Mouse (Mus musculus) embryonic facial prominence, embryonic 13.5 days (tissue): ENCODE results near the gene C3. TPM values are rescaled to one million over a fixed set of nuclear protein-coding genes. Genes with fewer than 3 reads are reported as not detected.

Experiments
- ATAC-seq: fragments of 200-750 bp; cut with Nextera tagmentation; 2 replicates; pipeline ENCODE4 v1.8.0; 2017; ENCODE audit warnings: low read depth; ENCODE audit not compliant: insufficient number of reproducible peaks, insufficient read depth, low FRiP score, low TSS enrichment
- H3K27ac ChIP-seq: fragments of 300-500 bp; sonication (generic); 2 replicates; pipeline ENCODE4 v1.5.1; 2015; ENCODE audit warnings: moderate library complexity, mild to moderate bottlenecking, inconsistent platforms
- H3K27me3 ChIP-seq: fragments of 300-500 bp; sonication (generic); 2 replicates; pipeline ENCODE4 v1.6.1; 2015; ENCODE audit warnings: mild to moderate bottlenecking, inconsistent platforms
- H3K36me3 ChIP-seq: fragments of 300-500 bp; sonication (generic); 2 replicates; pipeline ENCODE4 v1.6.1; 2015; ENCODE audit warnings: mild to moderate bottlenecking, inconsistent platforms
- H3K4me1 ChIP-seq: fragments of 300-500 bp; sonication (generic); 2 replicates; pipeline ENCODE4 v1.6.1; 2015; ENCODE audit warnings: inconsistent platforms
- H3K4me2 ChIP-seq: fragments of 300-500 bp; sonication (generic); 2 replicates; pipeline ENCODE4 v1.6.1; 2015; ENCODE audit warnings: moderate library complexity, mild to moderate bottlenecking, inconsistent platforms
- H3K4me3 ChIP-seq: fragments of 300-500 bp; sonication (generic); 2 replicates; pipeline ENCODE4 v1.5.1; 2015; ENCODE audit warnings: mild to moderate bottlenecking, inconsistent platforms
- H3K9ac ChIP-seq: fragments of 300-500 bp; sonication (generic); 2 replicates; pipeline ENCODE4 v1.6.1; 2015; ENCODE audit warnings: mild to moderate bottlenecking, inconsistent platforms
- H3K9me3 ChIP-seq: fragments of 300-500 bp; sonication (generic); 2 replicates; pipeline ENCODE4 v1.6.1; 2016; ENCODE audit warnings: inconsistent platforms
- WGBS: fragments of 180-500 bp; shearing (Covaris S2); methylation state at CpG from one replicate; pipeline ENCODE4 v1.1.7; 2015; ENCODE audit warnings: mixed read lengths; 5-methylcytosine and 5-hydroxymethylcytosine counted together
- polyA plus RNA-seq: library from polyadenylated mRNA; unstranded; fragments of >200 nt; fragmentation: Nextera tagmentation; extraction: Ambion mirVana; gene quantifications from 2 replicates; pipeline ENCODE4 v1.2.1, GENCODE M21; 2015

Gene C3
- 0.13 and 4.8 TPM in 2 replicates for polyA plus RNA-seq

DNA sequence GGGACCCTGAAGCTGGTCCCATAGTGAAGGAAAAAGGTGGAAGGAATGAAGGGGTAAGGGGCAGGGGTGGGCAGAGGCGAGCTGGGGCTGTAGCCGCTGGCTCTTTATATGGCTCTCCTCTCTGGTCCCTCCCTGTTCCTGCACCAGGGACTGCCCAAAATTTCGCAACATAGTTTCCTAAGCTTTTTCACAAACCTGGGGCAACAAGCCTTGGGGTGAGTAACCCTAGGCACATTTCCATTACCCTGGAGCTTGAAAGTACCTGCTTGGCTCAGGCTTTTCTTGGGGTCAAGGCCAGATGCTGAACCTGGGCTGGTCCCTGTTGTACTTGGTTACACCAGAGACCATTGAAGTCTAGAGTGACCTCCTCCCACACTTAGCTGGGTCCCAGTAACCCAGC, at the start of gene C3:
C3 (minus strand) TSS at position 123 of the 400 bp plus-strand sequence.
- no peak within 1 kb of the TSS for H3K9ac ChIP-seq
- H3K4me1 ChIP-seq, result no peaks in the 10 kb centered on the region
- no peaks in the 10 kb centered on the region for H3K9me3 ChIP-seq
- no peaks in the 10 kb centered on the region for H3K36me3 ChIP-seq
- no peak for ATAC-seq
- H3K27me3 ChIP-seq, result peaks cover 5% of the 10 kb centered on the region; the same call in 1 of the 2 replicates
- 77% methylated on average over 3 of the region's 3 CpGs for WGBS
- no peak within 1 kb of the TSS for H3K27ac ChIP-seq
- H3K4me3 ChIP-seq, result no peak within 1 kb of the TSS
- no peak within 1 kb of the TSS for H3K4me2 ChIP-seq

DNA sequence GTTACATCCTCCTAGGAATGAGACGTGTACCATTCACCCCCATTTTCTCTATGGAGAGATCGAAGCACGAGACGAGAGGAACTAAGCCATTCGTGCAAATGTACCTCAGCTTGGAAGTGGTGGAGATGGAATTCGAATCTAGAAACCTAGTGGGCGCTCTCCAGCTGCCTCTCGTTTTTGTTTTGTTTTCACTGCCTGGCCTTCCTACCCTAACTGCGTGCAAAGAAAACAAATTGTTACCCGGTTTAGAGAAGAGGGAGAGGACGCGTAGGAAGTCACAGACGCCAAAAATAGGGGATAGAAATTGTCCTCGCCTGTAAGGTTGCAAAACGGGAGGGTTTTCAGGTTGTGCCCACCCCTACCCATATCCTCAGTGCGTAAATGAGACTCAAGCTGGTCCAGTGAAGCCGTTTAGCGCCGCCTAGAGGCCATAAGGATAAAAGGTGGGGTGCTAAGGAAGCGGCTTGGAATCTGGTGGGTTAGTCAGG, 48.7 kb upstream of the C3 start:
- H3K36me3 ChIP-seq, result no peaks in the 10 kb centered on the region
- H3K9ac ChIP-seq, result peak overlapping the region; percentile 41; the same call in 1 of the 2 replicates
- under 1% methylated on average over 20 of the region's 20 CpGs for WGBS
- H3K4me3 ChIP-seq, result peak overlapping the region; percentile 55
- H3K27me3 ChIP-seq, result peaks cover 37% of the 10 kb centered on the region
- 0 out of 2 replicates have a peak, but pooled peaks have one; percentile 11 for ATAC-seq
- H3K9me3 ChIP-seq, result no peaks in the 10 kb centered on the region
- no peak overlapping the region for H3K27ac ChIP-seq
- H3K4me2 ChIP-seq, result peak overlapping the region; percentile 73
- peaks cover 9% of the 10 kb centered on the region for H3K4me1 ChIP-seq

DNA sequence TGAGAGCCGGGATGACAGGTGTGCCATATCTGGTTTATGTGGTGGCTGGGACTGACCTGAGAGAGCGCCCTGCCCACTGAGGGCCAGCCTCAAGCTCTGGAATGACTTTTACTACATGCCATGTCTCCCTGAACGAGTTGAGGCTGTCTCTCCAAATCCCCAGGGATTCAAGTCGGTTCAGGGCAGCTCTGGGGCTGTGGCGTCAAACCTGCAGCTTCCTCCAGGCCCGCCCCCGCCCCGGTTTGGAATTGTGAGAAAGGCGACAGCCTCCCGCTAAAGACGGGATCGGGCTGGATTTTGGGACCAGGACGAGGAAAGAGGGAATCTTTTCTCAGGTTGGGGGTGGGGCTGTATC, 48.0 kb upstream of the C3 start:
- no peak for ATAC-seq
- WGBS, result 3% methylated on average over 13 of the region's 13 CpGs

DNA sequence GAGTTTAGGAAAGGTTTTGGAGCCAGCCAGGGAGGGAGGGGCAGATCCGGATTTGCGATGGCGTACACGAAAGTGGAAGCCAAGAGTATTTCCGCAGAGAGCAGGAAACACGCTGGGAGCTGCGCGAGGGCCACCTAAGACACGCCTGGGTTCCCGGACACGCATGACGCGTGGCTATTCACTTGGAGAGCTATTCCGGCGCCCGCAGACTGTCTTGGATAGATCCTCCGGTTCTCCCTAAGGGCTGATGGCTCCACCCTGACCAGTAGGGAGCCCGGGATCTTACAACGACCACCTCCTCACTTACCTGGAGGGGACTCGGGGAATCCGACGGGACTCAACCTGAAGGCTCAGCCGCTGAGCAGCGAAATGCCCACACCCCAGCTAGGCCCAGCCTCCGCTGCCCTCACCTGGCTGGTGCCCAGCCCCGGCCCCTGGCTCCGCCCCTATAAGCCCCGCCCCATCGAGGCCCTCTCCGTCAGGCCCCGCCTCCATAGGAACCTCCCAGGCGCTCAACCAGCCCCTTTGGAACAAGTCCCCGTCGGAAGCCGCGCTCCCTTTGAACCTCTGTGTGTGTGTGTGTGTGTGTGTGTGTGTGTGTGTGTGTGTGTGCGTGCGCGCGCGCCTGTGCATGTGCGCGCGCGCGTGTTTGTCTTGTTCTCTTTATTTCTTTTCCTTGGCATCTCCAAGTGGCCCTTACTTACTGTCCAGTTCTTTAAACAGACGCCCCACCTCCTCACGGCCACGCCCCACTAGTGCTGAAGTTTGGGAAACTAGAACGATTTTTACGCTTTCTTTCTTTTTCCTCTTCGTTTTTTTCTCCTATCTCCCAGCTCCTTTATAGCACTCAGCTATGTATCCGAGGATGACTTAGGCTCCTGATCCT, 47.4 kb upstream of the C3 start:
- peak overlapping the region; percentile 55 for H3K4me3 ChIP-seq
- no peaks in the 10 kb centered on the region for H3K9me3 ChIP-seq
- no peaks in the 10 kb centered on the region for H3K36me3 ChIP-seq
- peaks cover 14% of the 10 kb centered on the region for H3K4me1 ChIP-seq
- peak overlapping the region; percentile 64 for H3K9ac ChIP-seq
- WGBS, result under 1% methylated on average over 53 of the region's 53 CpGs
- peaks cover 37% of the 10 kb centered on the region for H3K27me3 ChIP-seq
- no peak overlapping the region for H3K27ac ChIP-seq
- peak overlapping the region; percentile 73 for H3K4me2 ChIP-seq
- peak; percentile 70 for ATAC-seq

More for the DNA sequence above, 48.0 kb upstream of the C3 start:
- H3K4me2 ChIP-seq, result peak overlapping the region; percentile 73
- H3K4me1 ChIP-seq, result peaks cover 14% of the 10 kb centered on the region
- H3K9me3 ChIP-seq, result no peaks in the 10 kb centered on the region
- no peaks in the 10 kb centered on the region for H3K36me3 ChIP-seq
- H3K4me3 ChIP-seq, result peak overlapping the region; percentile 55
- peak overlapping the region; percentile 41 for H3K9ac ChIP-seq
- peaks cover 37% of the 10 kb centered on the region for H3K27me3 ChIP-seq
- no peak overlapping the region for H3K27ac ChIP-seq

DNA sequence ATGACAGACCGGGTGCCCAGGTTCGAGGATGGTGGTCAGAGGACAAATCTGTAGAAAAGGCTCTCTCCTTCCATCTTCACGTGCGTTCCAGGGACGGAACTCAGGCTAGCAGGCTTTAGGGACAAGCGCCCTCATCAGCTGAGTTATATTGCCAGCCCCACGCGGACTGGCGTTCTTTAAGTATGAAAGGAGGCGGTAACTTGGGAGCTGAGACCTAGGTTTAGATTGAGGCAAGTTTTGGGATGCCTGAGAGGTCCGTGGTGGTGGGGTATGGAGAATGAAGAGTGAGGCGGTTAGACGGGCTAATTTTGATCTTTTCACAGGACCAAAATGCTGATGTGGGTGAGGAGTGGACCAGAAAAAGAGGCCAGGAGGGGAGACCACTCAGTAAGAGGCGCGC, 46.8 kb upstream of the C3 start:
- Histone ChIP-seq H3K36me3 (no peaks in the 10 kb centered on the region), H3K9ac (peak overlapping the region; percentile 64), H3K4me3 (peak overlapping the region; percentile 55), H3K27me3 (peaks cover 34% of the 10 kb centered on the region), H3K4me1 (peaks cover 14% of the 10 kb centered on the region), H3K27ac (no peak overlapping the region), H3K4me2 (peak overlapping the region; percentile 73), H3K9me3 (no peaks in the 10 kb centered on the region)
- 7% methylated on average over 15 of the region's 15 CpGs for WGBS
- no peak for ATAC-seq

DNA sequence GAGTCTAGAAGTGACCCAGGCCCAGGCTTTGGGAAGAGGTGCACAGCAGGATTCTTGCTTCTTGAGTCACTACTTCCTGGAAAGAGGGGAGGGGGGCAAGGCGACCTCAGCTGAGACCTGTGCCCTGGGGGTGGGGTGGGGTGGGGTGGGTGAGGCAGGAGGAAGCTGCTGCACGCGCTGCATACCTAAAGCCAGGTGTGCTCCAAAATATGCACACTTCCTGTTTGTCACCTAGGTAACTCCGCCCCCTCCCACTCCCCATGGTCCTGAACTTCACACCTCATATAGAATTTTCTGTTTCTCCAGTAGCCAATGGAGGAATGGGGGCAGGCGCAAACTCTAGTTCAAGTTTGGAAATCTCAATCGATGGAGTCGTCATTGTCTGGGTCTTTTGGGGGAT, 45.9 kb upstream of the C3 start:
- Histone ChIP-seq H3K27ac (no peak overlapping the region), H3K4me1 (peaks cover 14% of the 10 kb centered on the region), H3K4me2 (no peak overlapping the region), H3K4me3 (no peak overlapping the region), H3K27me3 (peaks cover 31% of the 10 kb centered on the region), H3K36me3 (no peaks in the 10 kb centered on the region), H3K9ac (no peak overlapping the region), H3K9me3 (no peaks in the 10 kb centered on the region)
- ATAC-seq, result no peak
- 29% methylated on average over 7 of the region's 7 CpGs for WGBS

DNA sequence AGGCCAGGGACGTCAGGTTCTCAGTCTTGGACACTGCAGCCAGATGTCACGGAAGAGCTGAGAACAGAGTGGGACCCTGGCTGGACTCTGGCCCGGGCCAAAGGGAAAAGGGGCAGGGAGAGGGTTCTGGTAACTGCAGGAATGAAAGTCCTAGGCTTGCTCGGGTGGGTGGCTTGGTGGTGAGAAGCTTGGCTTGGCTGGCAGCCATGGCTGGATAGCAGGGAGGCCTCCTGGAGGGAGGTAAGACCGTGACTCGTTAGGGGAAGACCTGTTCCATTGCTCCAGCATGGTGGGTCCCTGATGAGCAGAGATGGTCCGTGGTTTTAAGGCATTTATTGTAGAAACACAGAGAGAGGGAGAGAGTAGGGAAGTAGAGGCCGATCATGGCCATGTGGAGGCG, 43.4 kb upstream of the C3 start:
- no peak overlapping the region for H3K4me2 ChIP-seq
- no peak overlapping the region for H3K27ac ChIP-seq
- peaks cover 31% of the 10 kb centered on the region for H3K27me3 ChIP-seq
- H3K36me3 ChIP-seq, result no peaks in the 10 kb centered on the region
- no peak overlapping the region for H3K4me3 ChIP-seq
- H3K9ac ChIP-seq, result peak overlapping the region; percentile 17; the same call in 1 of the 2 replicates
- WGBS, result 60% methylated on average over 9 of the region's 9 CpGs
- ATAC-seq, result no peak
- H3K4me1 ChIP-seq, result peaks cover 11% of the 10 kb centered on the region
- H3K9me3 ChIP-seq, result no peaks in the 10 kb centered on the region

DNA sequence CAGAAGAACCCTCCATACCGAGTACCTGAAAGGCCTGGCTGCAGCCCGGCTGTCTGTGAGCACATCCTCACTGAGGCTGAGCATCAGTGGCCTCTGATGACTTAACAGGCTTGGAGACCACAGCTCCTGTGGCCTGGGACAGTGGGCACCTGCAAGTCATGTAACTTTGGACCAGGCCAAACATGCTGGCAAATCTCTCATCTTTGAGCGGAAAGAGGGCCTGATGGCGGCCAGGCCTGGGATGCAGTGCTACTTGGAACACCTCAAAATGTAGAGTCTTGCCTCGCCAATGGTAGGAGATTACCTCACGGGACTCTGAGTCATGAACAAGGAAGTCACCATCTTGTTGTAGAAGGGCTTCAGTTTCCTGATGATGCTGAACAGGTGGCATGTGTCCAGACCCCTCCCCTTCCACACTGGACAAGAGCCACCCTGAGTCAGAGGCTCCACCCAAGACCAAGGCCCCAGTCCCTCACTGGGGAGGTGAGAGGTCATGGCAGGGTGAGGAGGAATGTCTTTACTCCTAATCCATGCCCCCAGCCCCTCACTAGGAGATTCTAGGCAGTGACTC, 39.7 kb upstream of the C3 start:
- no peak for ATAC-seq
- H3K4me3 ChIP-seq, result no peak overlapping the region
- H3K27ac ChIP-seq, result no peak overlapping the region
- no peak overlapping the region for H3K9ac ChIP-seq
- H3K27me3 ChIP-seq, result 0 out of 2 replicates have a peak, but pooled peaks cover 4% of the 10 kb centered on the region
- no peak overlapping the region for H3K4me2 ChIP-seq
- 0 out of 2 replicates have a peak, but pooled peaks cover 12% of the 10 kb centered on the region for H3K4me1 ChIP-seq
- 88% methylated on average over 6 of the region's 6 CpGs for WGBS
- H3K36me3 ChIP-seq, result peaks cover 19% of the 10 kb centered on the region
- H3K9me3 ChIP-seq, result no peaks in the 10 kb centered on the region

DNA sequence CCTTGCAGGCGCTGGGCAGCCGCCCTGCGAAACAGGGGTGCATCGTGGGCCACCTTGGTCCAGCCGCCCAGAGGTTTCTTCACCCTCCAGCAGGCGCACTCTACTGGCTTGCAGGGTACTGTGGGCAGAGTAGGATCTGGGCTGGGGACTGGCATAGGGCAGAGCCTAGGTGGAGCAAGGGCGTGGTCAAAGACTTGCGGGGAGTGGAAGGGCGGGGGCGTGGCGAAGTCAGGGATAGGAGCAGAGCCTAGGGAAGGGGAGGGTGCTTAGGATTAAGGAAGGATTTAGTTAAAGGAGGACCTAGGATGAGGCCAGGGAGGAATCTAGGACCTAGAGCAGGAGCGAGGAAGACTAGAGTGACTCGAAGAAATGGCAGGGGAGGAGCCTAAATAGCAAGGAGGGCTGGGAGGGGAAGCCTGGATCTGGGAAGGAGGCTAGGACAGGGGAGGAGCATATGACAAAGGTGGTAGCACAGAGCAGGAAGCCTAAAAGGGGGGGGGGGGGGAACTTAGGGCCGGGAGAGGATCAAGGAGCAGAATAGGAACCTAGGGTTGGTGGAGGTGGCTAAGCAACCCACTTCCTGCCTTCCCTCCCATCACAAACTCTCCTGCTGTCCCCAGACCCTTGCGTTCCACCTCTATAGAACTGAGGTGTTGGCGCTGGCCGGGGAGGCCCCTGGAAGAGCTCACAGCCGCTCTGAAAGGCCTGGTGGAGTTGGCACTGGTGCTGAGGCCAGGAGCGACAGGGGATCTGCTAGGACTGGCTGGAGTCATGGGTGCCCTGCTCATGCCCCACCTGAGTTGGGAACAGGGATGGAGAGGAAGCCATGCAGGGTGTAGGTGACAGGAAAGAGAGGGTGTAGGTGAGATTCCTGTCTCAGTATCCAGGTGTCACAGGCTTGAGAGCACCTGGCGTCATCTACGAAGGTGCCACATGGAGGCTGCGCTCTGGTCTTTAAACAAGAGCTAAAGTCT, 37.3 kb upstream of the C3 start:
- Histone ChIP-seq H3K36me3 (peaks cover 43% of the 10 kb centered on the region), H3K9ac (peak overlapping the region; percentile 57), H3K4me3 (peak overlapping the region; percentile 20), H3K4me2 (peak overlapping the region; percentile 45), H3K9me3 (no peaks in the 10 kb centered on the region), H3K27ac (no peak overlapping the region), H3K4me1 (0 out of 2 replicates have a peak, but pooled peaks cover 7% of the 10 kb centered on the region), H3K27me3 (no peaks in the 10 kb centered on the region)
- 31% methylated on average over 21 of the region's 22 CpGs for WGBS
- peak; percentile 34; the same call in 1 of the 2 replicates for ATAC-seq

DNA sequence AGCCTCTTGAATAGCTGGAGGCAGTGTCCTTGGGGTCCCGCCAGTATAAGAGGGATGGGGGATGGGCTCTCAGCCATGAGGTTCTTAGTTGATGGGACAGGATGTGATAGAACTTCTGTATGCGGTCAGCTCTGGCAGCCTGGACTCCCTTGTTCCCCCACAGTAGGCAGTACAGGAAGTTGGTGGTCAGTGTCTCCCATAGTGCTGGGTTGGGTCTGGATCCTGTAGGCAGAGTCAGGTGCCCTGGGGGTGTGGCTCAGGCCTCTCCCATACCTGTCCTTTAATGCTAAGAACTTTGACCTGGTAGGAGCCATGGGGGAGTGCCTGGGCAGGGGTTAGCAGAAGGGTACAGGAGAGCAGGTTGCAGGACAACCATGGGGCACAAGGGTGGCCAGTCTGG, 36.2 kb upstream of the C3 start:
- Histone ChIP-seq H3K9me3 (no peaks in the 10 kb centered on the region), H3K9ac (no peak overlapping the region), H3K4me3 (no peak overlapping the region), H3K4me1 (0 out of 2 replicates have a peak, but pooled peaks cover 7% of the 10 kb centered on the region), H3K27ac (no peak overlapping the region), H3K4me2 (no peak overlapping the region), H3K27me3 (no peaks in the 10 kb centered on the region), H3K36me3 (peaks cover 53% of the 10 kb centered on the region)
- 86% methylated on average over 2 of the region's 2 CpGs for WGBS
- ATAC-seq, result no peak
